8 mouse cellular contexts compared by ENCODE assay signal in genomic region chr7:143070506-143071070, GRCm38 (mm10). TPM values are rescaled to one million over a fixed set of nuclear protein-coding genes. Genes with fewer than 3 reads are reported as not detected.
DNase-seq lines count a peak whose midpoint lies in the region; ATAC-seq and TF ChIP-seq lines count a peak whose summit lies in the region.

No protein-coding gene starts in this region.

- no peak for TF ChIP-seq CTCF in left cerebral cortex, adult 2 months (IDR thresholded peaks at IDR 0.05)

- no peaks in the 10 kb centered on the region for H3K9me3 ChIP-seq in embryonic facial prominence, embryonic 14.5 days (ENCODE audit: control insufficient read depth, low read length)
- H3K9me3 ChIP-seq in intestine, embryonic 14.5 days (ENCODE audit: control insufficient read depth, low read length), result no peaks in the 10 kb centered on the region
- H3K9me3 ChIP-seq in neural tube, embryonic 12.5 days, result no peaks in the 10 kb centered on the region

- H3K9ac ChIP-seq in embryonic facial prominence, embryonic 14.5 days (ENCODE audit: low read depth, low read length), result peak overlapping the region; percentile 93
- H3K9ac ChIP-seq in intestine, embryonic 14.5 days (ENCODE audit: low read length), result peak overlapping the region; percentile 94
- H3K9ac ChIP-seq in neural tube, embryonic 12.5 days, result peak overlapping the region; percentile 88

- H3K36me3 ChIP-seq in embryonic facial prominence, embryonic 14.5 days (ENCODE audit: control insufficient read depth, insufficient read depth, low read length), result peaks cover 43% of the 10 kb centered on the region
- H3K36me3 ChIP-seq in intestine, embryonic 14.5 days (ENCODE audit: control insufficient read depth, insufficient read depth, low read length), result peaks cover 48% of the 10 kb centered on the region
- peaks cover 16% of the 10 kb centered on the region for H3K36me3 ChIP-seq in neural tube, embryonic 12.5 days

- 89% methylated on average over 10 of the region's 10 CpGs for WGBS in embryonic facial prominence, embryonic 14.5 days
- 81% methylated on average over 10 of the region's 10 CpGs for WGBS in intestine, embryonic 14.5 days
- 90% methylated on average over 10 of the region's 10 CpGs for WGBS in neural tube, embryonic 12.5 days

- no peak for DNase-seq in left cerebral cortex, adult 2 months (ENCODE audit: extremely low spot score in 1 of 2, low spot score in 2 of 2)
- DNase-seq in left cerebral cortex, adult 18-20 months (ENCODE audit: low spot score in 2 of 2), result no peak
- no peak for DNase-seq in embryonic facial prominence, embryonic 14.5 days (ENCODE audit: low spot score)
- DNase-seq in intestine, embryonic 14.5 days (ENCODE audit: low spot score), result no peak
- DNase-seq in ovary, adult 18-20 months (ENCODE audit: low spot score), result no peak
- DNase-seq in urinary bladder, adult 18-20 months (ENCODE audit: low spot score in 2 of 2), result no peak
- no peak for DNase-seq in thymus, postnatal 36 days

- peaks cover 18% of the 10 kb centered on the region for H3K4me1 ChIP-seq in embryonic facial prominence, embryonic 14.5 days (ENCODE audit: control insufficient read depth, insufficient read depth, low read length)
- peaks cover 20% of the 10 kb centered on the region for H3K4me1 ChIP-seq in intestine, embryonic 14.5 days (replicated peaks; ENCODE audit: control insufficient read depth, insufficient read depth, low read length)
- H3K4me1 ChIP-seq in neural tube, embryonic 12.5 days, result peaks cover 31% of the 10 kb centered on the region

- H3K4me2 ChIP-seq in embryonic facial prominence, embryonic 14.5 days (ENCODE audit: low read depth, low read length), result peak overlapping the region; percentile 86
- H3K4me2 ChIP-seq in intestine, embryonic 14.5 days (ENCODE audit: low read length), result peak overlapping the region; percentile 82
- peak overlapping the region; percentile 99 for H3K4me2 ChIP-seq in neural tube, embryonic 12.5 days (replicated peaks)

- no peak overlapping the region for H3K27ac ChIP-seq in left cerebral cortex, adult 2 months
- peak overlapping the region; percentile 97 for H3K27ac ChIP-seq in embryonic facial prominence, embryonic 14.5 days (replicated peaks; ENCODE audit: low read depth, low read length)
- H3K27ac ChIP-seq in intestine, embryonic 14.5 days (ENCODE audit: low read depth), result no peak overlapping the region
- H3K27ac ChIP-seq in neural tube, embryonic 12.5 days, result no peak overlapping the region

- H3K27me3 ChIP-seq in embryonic facial prominence, embryonic 14.5 days (replicated peaks; ENCODE audit: control insufficient read depth, insufficient read depth, low read length), result no peaks in the 10 kb centered on the region
- H3K27me3 ChIP-seq in intestine, embryonic 14.5 days (replicated peaks; ENCODE audit: control insufficient read depth, insufficient read depth, low read length), result no peaks in the 10 kb centered on the region
- no peaks in the 10 kb centered on the region for H3K27me3 ChIP-seq in neural tube, embryonic 12.5 days (replicated peaks)

- H3K4me3 ChIP-seq in left cerebral cortex, adult 2 months, result peak overlapping the region; percentile 86
- H3K4me3 ChIP-seq in embryonic facial prominence, embryonic 14.5 days (ENCODE audit: low read depth, low read length), result peak overlapping the region; percentile 84
- H3K4me3 ChIP-seq in intestine, embryonic 14.5 days (ENCODE audit: low read depth, low read length), result peak overlapping the region; percentile 93
- peak overlapping the region; percentile 84 for H3K4me3 ChIP-seq in neural tube, embryonic 12.5 days

- no peak for ATAC-seq in embryonic facial prominence, embryonic 14.5 days (ENCODE audit: low read depth)
- ATAC-seq in intestine, embryonic 14.5 days (replicated peaks; ENCODE audit: low FRiP score, low TSS enrichment, low read depth), result no peak
- no peak for ATAC-seq in neural tube, embryonic 12.5 days (ENCODE audit: low FRiP score, low read depth)

- intact Hi-C loops in left cerebral cortex, adult 2 months (cut with DNase I), result no loop called here

RNA-seq across cellular contexts. Expression of gene Tssc4, which starts 1.5 kb away (rescaled TPM):
- 10 to 100 TPM; 38.0 to 41.5 TPM for total RNA-seq in left cerebral cortex, adult 2 months (2021)
- total RNA-seq in left cerebral cortex, adult 18-20 months (2021), result 10 to 100 TPM; 37.8 to 39.6 TPM
- polyA plus RNA-seq in embryonic facial prominence, embryonic 14.5 days (2014; fragmentation: Nextera tagmentation; extraction: Ambion mirVana), result 52.2 and 66.7 TPM in 2 replicates
- polyA plus RNA-seq in intestine, embryonic 14.5 days (2014; fragmentation: Nextera tagmentation; extraction: Ambion mirVana), result 59.1 and 60.3 TPM in 2 replicates
- polyA plus RNA-seq in neural tube, embryonic 12.5 days (2016; fragmentation: Nextera tagmentation; extraction: Ambion mirVana), result 91.7 and 96.3 TPM in 2 replicates

RNA-seq across cellular contexts. Expression of gene Cd81, which starts 18.0 kb away (rescaled TPM):
- total RNA-seq in left cerebral cortex, adult 2 months (2021), result 100 to 1,000 TPM; 380 to 388 TPM
- total RNA-seq in left cerebral cortex, adult 18-20 months (2021), result 100 to 1,000 TPM; 388 to 392 TPM
- 635 and 636 TPM in 2 replicates for polyA plus RNA-seq in embryonic facial prominence, embryonic 14.5 days (2014; fragmentation: Nextera tagmentation; extraction: Ambion mirVana)
- polyA plus RNA-seq in intestine, embryonic 14.5 days (2014; fragmentation: Nextera tagmentation; extraction: Ambion mirVana), result 457 and 534 TPM in 2 replicates
- 255 and 258 TPM in 2 replicates for polyA plus RNA-seq in neural tube, embryonic 12.5 days (2016; fragmentation: Nextera tagmentation; extraction: Ambion mirVana)

RNA-seq across cellular contexts. Expression of gene Trpm5, which starts 23.9 kb away (rescaled TPM):
- not detected for total RNA-seq in left cerebral cortex, adult 2 months (2021)
- not detected for total RNA-seq in left cerebral cortex, adult 18-20 months (2021)
- 14.7 and 18.2 TPM in 2 replicates for polyA plus RNA-seq in embryonic facial prominence, embryonic 14.5 days (2014; fragmentation: Nextera tagmentation; extraction: Ambion mirVana)
- polyA plus RNA-seq in intestine, embryonic 14.5 days (2014; fragmentation: Nextera tagmentation; extraction: Ambion mirVana), result 14.1 and 17.8 TPM in 2 replicates
- polyA plus RNA-seq in neural tube, embryonic 12.5 days (2016; fragmentation: Nextera tagmentation; extraction: Ambion mirVana), result 1.8 and 2.2 TPM in 2 replicates

RNA-seq across cellular contexts. Expression of gene Kcnq1, which starts 35.6 kb away (rescaled TPM):
- total RNA-seq in left cerebral cortex, adult 2 months (2021), result 1 to 10 TPM in 1 of 2 experiments, under 1 TPM in 1; 0.61 to 1.2 TPM
- under 1 TPM; 0.30 to 0.54 TPM for total RNA-seq in left cerebral cortex, adult 18-20 months (2021)
- polyA plus RNA-seq in embryonic facial prominence, embryonic 14.5 days (2014; fragmentation: Nextera tagmentation; extraction: Ambion mirVana), result 1.9 and 2.0 TPM in 2 replicates
- 2.1 and 5.3 TPM in 2 replicates for polyA plus RNA-seq in intestine, embryonic 14.5 days (2014; fragmentation: Nextera tagmentation; extraction: Ambion mirVana)
- 0.99 and 2.0 TPM in 2 replicates for polyA plus RNA-seq in neural tube, embryonic 12.5 days (2016; fragmentation: Nextera tagmentation; extraction: Ambion mirVana)
